Mouse (Mus musculus): ENCODE results near the gene Tdrd12.
"Not testable (repeated sequence)": the region's sequence is repeated elsewhere in the genome, so short reads cannot be mapped to it uniquely, and the experiment has no call there.

The Tdrd12 gene

GRCm38 (mm10) chr7:35555224-35556204, 18.0 kb upstream of the Tdrd12 start:
- peak; percentile 78 for DNase-seq (ENCODE audit: low spot score)

- DNase-seq (ENCODE audit: low spot score): peak; percentile 8
Measured at GRCm38 (mm10) chr7:35554605-35555175, 17.1 kb upstream of the Tdrd12 start.

- peak; percentile 11 for DNase-seq (ENCODE audit: low spot score)
Measured at GRCm38 (mm10) chr7:35553751-35554604, 16.4 kb upstream of the Tdrd12 start.

- DNase-seq (ENCODE audit: low spot score): peak; percentile 33
Measured at GRCm38 (mm10) chr7:35545881-35546280, 8.3 kb upstream of the Tdrd12 start.

- no peak for DNase-seq (ENCODE audit: low spot score)
Measured at GRCm38 (mm10) chr7:35535750-35536512, 1.6 kb downstream of the Tdrd12 start.

- DNase-seq (ENCODE audit: low spot score): not testable (repeated sequence)
Measured at GRCm38 (mm10) chr7:35530544-35530943, 7.0 kb downstream of the Tdrd12 start.

- DNase-seq (ENCODE audit: low spot score): no peak
Measured at GRCm38 (mm10) chr7:35530026-35530425, 7.5 kb downstream of the Tdrd12 start.

- no peak for DNase-seq (ENCODE audit: low spot score)
Measured at GRCm38 (mm10) chr7:35526795-35527194, 10.8 kb downstream of the Tdrd12 start.

- peak; percentile 3 for DNase-seq (ENCODE audit: low spot score)
Measured at GRCm38 (mm10) chr7:35501995-35502394, 35.5 kb downstream of the Tdrd12 start.

- no peak for DNase-seq (ENCODE audit: low spot score)
Measured at GRCm38 (mm10) chr7:35497516-35497915, 40.0 kb downstream of the Tdrd12 start.

- no peak for DNase-seq (ENCODE audit: low spot score)
Measured at GRCm38 (mm10) chr7:35491005-35491404, 46.5 kb downstream of the Tdrd12 start.

GRCm38 (mm10) chr7:35490186-35490585, 47.4 kb downstream of the Tdrd12 start:
- DNase-seq (ENCODE audit: low spot score): no peak

GRCm38 (mm10) chr7:35486553-35486952, 51.0 kb downstream of the Tdrd12 start:
- DNase-seq (ENCODE audit: low spot score): no peak

- no peak for DNase-seq (ENCODE audit: low spot score)
Measured at GRCm38 (mm10) chr7:35485126-35485525, 52.4 kb downstream of the Tdrd12 start.

GRCm38 (mm10) chr7:35476457-35476856, 61.1 kb downstream of the Tdrd12 start:
- DNase-seq (ENCODE audit: low spot score): peak; percentile 5

- no peak for DNase-seq (ENCODE audit: low spot score)
Measured at GRCm38 (mm10) chr7:35470794-35471193, 66.8 kb downstream of the Tdrd12 start.

- no peak for DNase-seq (ENCODE audit: low spot score)
Measured at GRCm38 (mm10) chr7:35467856-35468255, 69.7 kb downstream of the Tdrd12 start.

GRCm38 (mm10) chr7:35465027-35465426, 72.5 kb downstream of the Tdrd12 start:
- no peak for DNase-seq (ENCODE audit: low spot score)

GRCm38 (mm10) chr7:35460971-35461370, 76.6 kb downstream of the Tdrd12 start:
- no peak for DNase-seq (ENCODE audit: low spot score)

- DNase-seq (ENCODE audit: low spot score): no peak
Measured at GRCm38 (mm10) chr7:35456091-35456814, 81.3 kb downstream of the Tdrd12 start.

GRCm38 (mm10) chr7:35448867-35449266, 88.7 kb downstream of the Tdrd12 start:
- no peak for DNase-seq (ENCODE audit: low spot score)
